In the genomic region with DNA sequence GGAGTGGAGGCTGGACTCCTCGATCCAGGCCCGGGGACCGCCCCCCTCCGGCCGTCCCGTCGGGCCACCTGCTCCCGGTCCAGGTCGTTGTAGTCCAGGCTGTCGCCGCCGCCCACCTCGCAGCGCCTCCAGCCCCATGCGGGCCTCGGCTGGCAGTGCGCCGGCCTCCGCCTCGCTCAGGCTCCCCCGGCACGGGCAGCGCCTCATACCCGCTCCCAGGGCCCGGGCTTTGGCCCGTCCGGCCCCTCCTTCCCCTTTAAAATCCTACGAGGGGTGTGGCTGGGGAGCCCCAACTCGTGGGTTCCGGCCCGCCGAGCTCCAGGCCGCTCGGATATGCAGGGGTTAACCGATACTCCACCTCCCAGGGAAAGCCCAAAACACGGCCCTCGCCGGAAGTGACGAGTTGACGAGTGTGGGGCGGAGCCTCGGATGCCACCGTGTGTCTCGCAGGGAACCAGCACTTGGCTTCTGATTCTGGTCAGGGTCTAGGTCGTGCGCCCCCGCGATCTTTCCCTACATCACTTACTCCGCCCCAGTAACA, we compare ENCODE assay signal across 8 mouse cellular contexts. TPM values are rescaled to one million over a fixed set of nuclear protein-coding genes. Genes with fewer than 3 reads are reported as not detected.
DNase-seq lines count a peak whose midpoint lies in the region; ATAC-seq and TF ChIP-seq lines count a peak whose summit lies in the region.

A gene (minus strand): TSS at position 381 of the 541 bp plus-strand sequence.

- WGBS in forebrain, embryonic 16.5 days: 0% methylated on average over 43 of the region's 49 CpGs
- WGBS in lung, embryonic 14.5 days: under 1% methylated on average over 48 of the region's 49 CpGs
- under 1% methylated on average over 49 of the region's 49 CpGs for WGBS in olfactory bulb, adult 2 months
- WGBS in thymus, adult 2 months: under 1% methylated on average over 49 of the region's 49 CpGs

- peaks cover 66% of the 10 kb centered on the region for H3K4me1 ChIP-seq in G1E (ENCODE audit: insufficient read depth, low read depth, low read length)
- peaks cover 52% of the 10 kb centered on the region for H3K4me1 ChIP-seq in forebrain, embryonic 16.5 days (replicated peaks; ENCODE audit: control insufficient read depth, insufficient read depth, low read length)
- peaks cover 17% of the 10 kb centered on the region; the same call in 1 of the 2 replicates for H3K4me1 ChIP-seq in lung, embryonic 14.5 days (ENCODE audit: insufficient read depth)
- H3K4me1 ChIP-seq in olfactory bulb, adult 2 months (ENCODE audit: control insufficient read depth, insufficient read depth, low read length): peaks cover 45% of the 10 kb centered on the region
- peaks cover 37% of the 10 kb centered on the region for H3K4me1 ChIP-seq in thymus, adult 2 months (replicated peaks; ENCODE audit: control insufficient read depth, insufficient read depth, low read length)

- peak within 1 kb of the TSS; percentile 78 for H3K4me2 ChIP-seq in forebrain, embryonic 16.5 days (ENCODE audit: low read length)
- peak within 1 kb of the TSS; percentile 76 for H3K4me2 ChIP-seq in lung, embryonic 14.5 days

- H3K9ac ChIP-seq in forebrain, embryonic 16.5 days (replicated peaks; ENCODE audit: low read depth, low read length): peak within 1 kb of the TSS; percentile 85
- peak within 1 kb of the TSS; percentile 76 for H3K9ac ChIP-seq in lung, embryonic 14.5 days

- no peaks in the 10 kb centered on the region for H3K27me3 ChIP-seq in G1E (ENCODE audit: insufficient read depth, low read length)
- H3K27me3 ChIP-seq in forebrain, embryonic 16.5 days (replicated peaks; ENCODE audit: control insufficient read depth, insufficient read depth, low read length): no peaks in the 10 kb centered on the region
- no peaks in the 10 kb centered on the region for H3K27me3 ChIP-seq in lung, embryonic 14.5 days (ENCODE audit: insufficient read depth, low read length)
- H3K27me3 ChIP-seq in thymus, adult 2 months (ENCODE audit: control insufficient read depth, insufficient read depth, low read length): no peaks in the 10 kb centered on the region

- no peaks in the 10 kb centered on the region for H3K9me3 ChIP-seq in G1E (replicated peaks)
- H3K9me3 ChIP-seq in forebrain, embryonic 16.5 days (ENCODE audit: control insufficient read depth, low read length): no peaks in the 10 kb centered on the region
- H3K9me3 ChIP-seq in lung, embryonic 14.5 days (ENCODE audit: low read depth, low read length): no peaks in the 10 kb centered on the region

- peak; percentile 66 for ATAC-seq in G1E (ENCODE audit: extremely low read depth, insufficient number of reproducible peaks, low FRiP score, poor library complexity, severe bottlenecking)
- peak; percentile 82 for ATAC-seq in forebrain, embryonic 16.5 days
- peak; percentile 81 for ATAC-seq in lung, embryonic 14.5 days (ENCODE audit: insufficient read depth)

- intact Hi-C loops in heart, postnatal 36 days (cut with DNase I): no loop called here

- peak within 1 kb of the TSS; percentile 83 for H3K27ac ChIP-seq in forebrain, embryonic 16.5 days (ENCODE audit: low read length)
- H3K27ac ChIP-seq in layer of hippocampus, adult 2 months: peak within 1 kb of the TSS; percentile 84
- H3K27ac ChIP-seq in lung, embryonic 14.5 days (ENCODE audit: low read depth): peak within 1 kb of the TSS; percentile 91
- H3K27ac ChIP-seq in olfactory bulb, adult 2 months (ENCODE audit: insufficient read depth, low read depth, low read length): peak within 1 kb of the TSS; percentile 65
- H3K27ac ChIP-seq in thymus, adult 2 months (ENCODE audit: control insufficient read depth, insufficient read depth, low read length): peak within 1 kb of the TSS; percentile 44

- peak; percentile 88 for DNase-seq in G1E (ENCODE audit: low spot score)
- peak; percentile 89 to 92 for DNase-seq in cerebellum, adult 18-20 months
- peak; percentile 88 to 91 for DNase-seq in heart, postnatal 36 days
- peak; percentile 92 for DNase-seq in layer of hippocampus, adult 2 months (ENCODE audit: low spot score in 2 of 2)
- DNase-seq in lung, embryonic 14.5 days: peak; percentile 98
- DNase-seq in thymus, adult 2 months: peak; percentile 91

- TF ChIP-seq CTCF in G1E (IDR thresholded peaks at IDR 0.05; ENCODE audit: low read depth, low read length): no peak
- no peak; the same call in 1 of the 2 replicates for TF ChIP-seq CTCF in layer of hippocampus, adult 2 months (conservative IDR thresholded peaks at IDR 0.05)
- peak; percentile 23; the same call in 1 of the 2 replicates for TF ChIP-seq CTCF in lung, embryonic 14.5 days (IDR thresholded peaks at IDR 0.05; ENCODE audit: low read depth)
- no peak for TF ChIP-seq CTCF in olfactory bulb, adult 2 months (IDR thresholded peaks at IDR 0.05; ENCODE audit: insufficient read depth, low read depth, low read length)
- TF ChIP-seq CTCF in thymus, adult 2 months (IDR thresholded peaks at IDR 0.05; ENCODE audit: borderline replicate concordance, control insufficient read depth, extremely low read depth, insufficient read depth, low read length, poor library complexity): no peak

- peak; percentile 86 for TF ChIP-seq POLR2A in olfactory bulb, adult 2 months (IDR thresholded peaks at IDR 0.05; ENCODE audit: insufficient read depth, low read depth, low read length)
- TF ChIP-seq POLR2A in thymus, adult 2 months (IDR thresholded peaks at IDR 0.05; ENCODE audit: control insufficient read depth, extremely low read depth, insufficient read depth, low read length, poor library complexity): peak; percentile 88

- peak within 1 kb of the TSS; percentile 89 for H3K4me3 ChIP-seq in G1E (ENCODE audit: low read depth, low read length)
- peak within 1 kb of the TSS; percentile 89 for H3K4me3 ChIP-seq in forebrain, embryonic 16.5 days (replicated peaks; ENCODE audit: low read length)
- H3K4me3 ChIP-seq in layer of hippocampus, adult 2 months: peak within 1 kb of the TSS; percentile 97
- H3K4me3 ChIP-seq in lung, embryonic 14.5 days (ENCODE audit: low read depth, low read length): peak within 1 kb of the TSS; percentile 76
- H3K4me3 ChIP-seq in olfactory bulb, adult 2 months (ENCODE audit: insufficient read depth, low read depth, low read length): peak within 1 kb of the TSS; percentile 91
- peak within 1 kb of the TSS; percentile 65 for H3K4me3 ChIP-seq in thymus, adult 2 months (ENCODE audit: control insufficient read depth, insufficient read depth, low read length)

- H3K36me3 ChIP-seq in G1E (replicated peaks): peaks cover 33% of the 10 kb centered on the region
- H3K36me3 ChIP-seq in forebrain, embryonic 16.5 days (ENCODE audit: control insufficient read depth, insufficient read depth): no peaks in the 10 kb centered on the region
- no peaks in the 10 kb centered on the region for H3K36me3 ChIP-seq in lung, embryonic 14.5 days (ENCODE audit: insufficient read depth)
- no peaks in the 10 kb centered on the region for H3K36me3 ChIP-seq in thymus, adult 2 months (ENCODE audit: control insufficient read depth, insufficient read depth, low read length)

RNA-seq across cellular contexts. Expression of the gene that starts here (rescaled TPM):
- total RNA-seq in G1E (2014; fragmentation: Nextera tagmentation) (5.3 and 6.6 TPM in 2 replicates), G1E (2017) (4.6 TPM in 2 replicates)
- 3.5 and 3.9 TPM in 2 replicates for polyA plus RNA-seq in G1E (2012)
- 6.2 and 6.4 TPM in 2 replicates for polyA plus RNA-seq in forebrain, embryonic 16.5 days (2015; fragmentation: Nextera tagmentation; extraction: Ambion mirVana)
- total RNA-seq in heart, postnatal 36 days (2021): 1 to 10 TPM; 5.1 to 5.6 TPM
- total RNA-seq in layer of hippocampus, adult 2 months (2021): 1 to 10 TPM; 8.5 to 9.1 TPM
- 5.4 and 5.9 TPM in 2 replicates for polyA plus RNA-seq in lung, embryonic 14.5 days (2014; fragmentation: Nextera tagmentation; extraction: Ambion mirVana)
- polyA plus RNA-seq in olfactory bulb, adult 2 months (2012; ENCODE audit: insufficient read depth, insufficient read length, low replicate concordance, missing spikeins): not detected in 2 replicates
- polyA plus RNA-seq in thymus, adult 2 months (2012; rRNA removed): 12.2 and 12.4 TPM in 2 replicates

Comparison
In these comparisons a context has a peak if more than half of its experiments do, and no peak if none do; other contexts are left out.
1. Peak in every context shown above with its lines: DNase-seq, ATAC-seq, H3K4me3 ChIP-seq and H3K27ac ChIP-seq.